Mouse (Mus musculus): ENCODE results near the gene Prss33. TPM values are rescaled to one million over a fixed set of nuclear protein-coding genes. Genes with fewer than 3 reads are reported as not detected.

The Prss33 gene
- polyA plus RNA-seq, 1 experiment from 2014 or later: not detected

GRCm38 (mm10) chr17:23791079-23791357, 44.8 kb downstream of the Prss33 start:
- ATAC-seq: no peak
- 44% methylated on average over 2 of the region's 2 CpGs for WGBS

GRCm38 (mm10) chr17:23790269-23791078, 45.4 kb downstream of the Prss33 start, which contains the start of gene Srrm2:
Srrm2 (plus strand) TSS chr17:23790532.
- Histone ChIP-seq H3K27me3 (replicated peaks; ENCODE audit: control insufficient read depth, insufficient read depth, low read length) (no peaks in the 10 kb centered on the region), H3K9ac (replicated peaks; ENCODE audit: low read depth, low read length) (peak within 1 kb of the TSS; percentile 89), H3K4me1 (replicated peaks; ENCODE audit: control insufficient read depth, insufficient read depth, low read length) (peaks cover 24% of the 10 kb centered on the region), H3K9me3 (ENCODE audit: control insufficient read depth, low read length) (no peaks in the 10 kb centered on the region), H3K4me3 (replicated peaks; ENCODE audit: low read length) (peak within 1 kb of the TSS; percentile 53), H3K36me3 (ENCODE audit: control insufficient read depth, insufficient read depth) (no peaks in the 10 kb centered on the region), H3K27ac (ENCODE audit: low read length) (peak within 1 kb of the TSS; percentile 77), H3K4me2 (ENCODE audit: low read length) (peak within 1 kb of the TSS; percentile 85)
- peak; percentile 18; the same call in 1 of the 2 replicates for ATAC-seq
- 1% methylated on average over 29 of the region's 29 CpGs for WGBS

More at GRCm38 (mm10) chr17:23791079-23791357, 44.8 kb downstream of the Prss33 start:
- peaks cover 23% of the 10 kb centered on the region for H3K4me1 ChIP-seq (replicated peaks; ENCODE audit: control insufficient read depth, insufficient read depth, low read length)
- no peak overlapping the region for H3K27ac ChIP-seq (ENCODE audit: low read length)
- H3K4me2 ChIP-seq (ENCODE audit: low read length): peak overlapping the region; percentile 85
- H3K9ac ChIP-seq (replicated peaks; ENCODE audit: low read depth, low read length): no peak overlapping the region
- peak overlapping the region; percentile 53 for H3K4me3 ChIP-seq (replicated peaks; ENCODE audit: low read length)
- no peaks in the 10 kb centered on the region for H3K36me3 ChIP-seq (ENCODE audit: control insufficient read depth, insufficient read depth)
- no peaks in the 10 kb centered on the region for H3K9me3 ChIP-seq (ENCODE audit: control insufficient read depth, low read length)
- no peaks in the 10 kb centered on the region for H3K27me3 ChIP-seq (replicated peaks; ENCODE audit: control insufficient read depth, insufficient read depth, low read length)

- 12% methylated on average over 8 of the region's 8 CpGs for WGBS
- Histone ChIP-seq H3K27ac (ENCODE audit: low read length) (peak overlapping the region; percentile 77), H3K9ac (replicated peaks; ENCODE audit: low read depth, low read length) (peak overlapping the region; percentile 89), H3K27me3 (replicated peaks; ENCODE audit: control insufficient read depth, insufficient read depth, low read length) (no peaks in the 10 kb centered on the region), H3K4me1 (replicated peaks; ENCODE audit: control insufficient read depth, insufficient read depth, low read length) (peaks cover 28% of the 10 kb centered on the region), H3K36me3 (ENCODE audit: control insufficient read depth, insufficient read depth) (no peaks in the 10 kb centered on the region), H3K4me2 (ENCODE audit: low read length) (peak overlapping the region; percentile 85), H3K9me3 (ENCODE audit: control insufficient read depth, low read length) (no peaks in the 10 kb centered on the region), H3K4me3 (replicated peaks; ENCODE audit: low read length) (peak overlapping the region; percentile 53)
- ATAC-seq: no peak
These were observed 46.0 kb downstream of the Prss33 start for GRCm38 (mm10) chr17:23789749-23790268.

GRCm38 (mm10) chr17:23788973-23789372, 46.9 kb downstream of the Prss33 start:
- 93% methylated on average over 4 of the region's 4 CpGs for WGBS
- Histone ChIP-seq H3K36me3 (ENCODE audit: control insufficient read depth, insufficient read depth) (no peaks in the 10 kb centered on the region), H3K27ac (ENCODE audit: low read length) (no peak overlapping the region), H3K4me3 (replicated peaks; ENCODE audit: low read length) (no peak overlapping the region), H3K9ac (replicated peaks; ENCODE audit: low read depth, low read length) (no peak overlapping the region), H3K9me3 (ENCODE audit: control insufficient read depth, low read length) (no peaks in the 10 kb centered on the region), H3K4me2 (ENCODE audit: low read length) (no peak overlapping the region), H3K4me1 (replicated peaks; ENCODE audit: control insufficient read depth, insufficient read depth, low read length) (peaks cover 28% of the 10 kb centered on the region), H3K27me3 (replicated peaks; ENCODE audit: control insufficient read depth, insufficient read depth, low read length) (no peaks in the 10 kb centered on the region)
- ATAC-seq: no peak

GRCm38 (mm10) chr17:23786510-23786931, 49.3 kb downstream of the Prss33 start:
- H3K9me3 ChIP-seq (ENCODE audit: control insufficient read depth, low read length): no peaks in the 10 kb centered on the region
- H3K4me3 ChIP-seq (replicated peaks; ENCODE audit: low read length): peak overlapping the region; percentile 58
- no peaks in the 10 kb centered on the region for H3K36me3 ChIP-seq (ENCODE audit: control insufficient read depth, insufficient read depth)
- WGBS: 8% methylated on average over 13 of the region's 13 CpGs
- peak overlapping the region; percentile 65 for H3K9ac ChIP-seq (replicated peaks; ENCODE audit: low read depth, low read length)
- H3K4me2 ChIP-seq (ENCODE audit: low read length): peak overlapping the region; percentile 64
- H3K27me3 ChIP-seq (replicated peaks; ENCODE audit: control insufficient read depth, insufficient read depth, low read length): no peaks in the 10 kb centered on the region
- ATAC-seq: peak; percentile 49
- peaks cover 28% of the 10 kb centered on the region for H3K4me1 ChIP-seq (replicated peaks; ENCODE audit: control insufficient read depth, insufficient read depth, low read length)
- H3K27ac ChIP-seq (ENCODE audit: low read length): peak overlapping the region; percentile 81

- H3K4me3 ChIP-seq (replicated peaks; ENCODE audit: low read length): peak within 1 kb of the TSS; percentile 58
- peak within 1 kb of the TSS; percentile 65 for H3K9ac ChIP-seq (replicated peaks; ENCODE audit: low read depth, low read length)
- peak within 1 kb of the TSS; percentile 64 for H3K4me2 ChIP-seq (ENCODE audit: low read length)
- no peaks in the 10 kb centered on the region for H3K36me3 ChIP-seq (ENCODE audit: control insufficient read depth, insufficient read depth)
- peak; percentile 88 for ATAC-seq
- H3K9me3 ChIP-seq (ENCODE audit: control insufficient read depth, low read length): no peaks in the 10 kb centered on the region
- peaks cover 22% of the 10 kb centered on the region for H3K4me1 ChIP-seq (replicated peaks; ENCODE audit: control insufficient read depth, insufficient read depth, low read length)
- 3% methylated on average over 42 of the region's 43 CpGs for WGBS
- H3K27ac ChIP-seq (ENCODE audit: low read length): peak within 1 kb of the TSS; percentile 81
- no peaks in the 10 kb centered on the region for H3K27me3 ChIP-seq (replicated peaks; ENCODE audit: control insufficient read depth, insufficient read depth, low read length)
These were observed 50.0 kb downstream of the Prss33 start, which contains the start of gene Flywch2 for GRCm38 (mm10) chr17:23785561-23786471. Flywch2 (minus strand) TSS chr17:23786081.

GRCm38 (mm10) chr17:23783352-23783751, 52.5 kb downstream of the Prss33 start:
- Histone ChIP-seq H3K27ac (ENCODE audit: low read length) (no peak overlapping the region), H3K27me3 (replicated peaks; ENCODE audit: control insufficient read depth, insufficient read depth, low read length) (no peaks in the 10 kb centered on the region), H3K36me3 (ENCODE audit: control insufficient read depth, insufficient read depth) (no peaks in the 10 kb centered on the region), H3K4me3 (replicated peaks; ENCODE audit: low read length) (no peak overlapping the region), H3K9me3 (ENCODE audit: control insufficient read depth, low read length) (no peaks in the 10 kb centered on the region), H3K4me2 (ENCODE audit: low read length) (no peak overlapping the region), H3K9ac (replicated peaks; ENCODE audit: low read depth, low read length) (no peak overlapping the region), H3K4me1 (replicated peaks; ENCODE audit: control insufficient read depth, insufficient read depth, low read length) (peaks cover 9% of the 10 kb centered on the region)
- ATAC-seq: no peak

Measured in forebrain, embryonic 16.5 days (tissue).